Mouse (Mus musculus): ENCODE data around the gene Pom121. TPM values are rescaled to one million over a fixed set of nuclear protein-coding genes. Genes with fewer than 3 reads are reported as not detected.

The Pom121 gene
- 3.0 and 3.6 TPM in 2 replicates for polyA plus RNA-seq (2012; rRNA removed)

GRCm38 (mm10) chr5:135394004-135394823 lies at the start of gene Pom121:
TSS of gene Pom121 (minus strand) at chr5:135394546.

GRCm38 (mm10) chr5:135369787-135370654 lies 24.3 kb downstream of the Pom121 start, which contains the start of gene Nsun5:
TSS of gene Nsun5 (plus strand) at chr5:135369953.

DNA sequence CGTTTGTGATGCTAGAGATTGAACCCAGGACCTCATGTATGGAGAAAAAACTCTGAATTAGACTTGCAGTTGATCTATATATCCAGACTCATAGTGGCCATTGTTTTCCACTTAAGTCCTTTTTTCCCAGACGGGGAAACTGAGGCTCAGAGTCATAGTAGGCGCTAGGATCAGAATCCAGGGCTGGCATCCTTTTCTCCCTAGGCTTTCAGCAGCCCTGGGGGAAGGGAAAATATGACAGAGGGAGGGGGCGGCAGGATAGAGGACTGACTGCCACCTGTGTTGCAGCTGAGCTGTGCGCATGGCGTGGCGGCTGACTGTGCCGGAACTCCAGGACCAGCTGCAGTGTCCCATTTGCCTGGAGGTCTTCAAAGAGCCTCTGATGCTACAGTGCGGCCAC lies 41.4 kb downstream of the Pom121 start, which contains the start of gene Trim50:
Trim50 (plus strand) TSS at position 301 of the 400 bp plus-strand sequence.

GRCm38 (mm10) chr5:135349862-135350261 lies 44.5 kb downstream of the Pom121 start, which contains the start of gene Fkbp6:
TSS of gene Fkbp6 (minus strand) at chr5:135350044.

Other genes starting within 250 kb of the Pom121 start
- 5.9 and 6.0 TPM in 2 replicates for gene Tbl2, start 244.9 kb downstream of the Pom121 start, polyA plus RNA-seq (2012; rRNA removed)
- gene Bcl7b, start 226.3 kb downstream of the Pom121 start, polyA plus RNA-seq (2012; rRNA removed) = 9.2 and 10.1 TPM in 2 replicates
- 13.8 and 16.7 TPM in 2 replicates for gene Baz1b, start 207.3 kb downstream of the Pom121 start, polyA plus RNA-seq (2012; rRNA removed)
- 0.13 and 0.14 TPM in 2 replicates for gene Fzd9, start 143.3 kb downstream of the Pom121 start, polyA plus RNA-seq (2012; rRNA removed)
- gene Fkbp6, start 44.5 kb downstream of the Pom121 start, polyA plus RNA-seq (2012; rRNA removed) = 0.07 TPM in 1 of 2 replicates, not detected in the other
- not detected in 2 replicates for gene Trim50, start 41.3 kb downstream of the Pom121 start, polyA plus RNA-seq (2012; rRNA removed)
- gene Nsun5, start 24.6 kb downstream of the Pom121 start, polyA plus RNA-seq (2012; rRNA removed) = 9.6 and 9.8 TPM in 2 replicates
- 2.8 and 3.3 TPM in 2 replicates for gene Hip1, start 150.6 kb upstream of the Pom121 start, polyA plus RNA-seq (2012; rRNA removed)
- not detected in 2 replicates for gene Ccl26, start 169.0 kb upstream of the Pom121 start, polyA plus RNA-seq (2012; rRNA removed)
- 10.4 and 22.5 TPM in 2 replicates for gene Ccl24, start 178.5 kb upstream of the Pom121 start, polyA plus RNA-seq (2012; rRNA removed)
- gene Rhbdd2, start 238.1 kb upstream of the Pom121 start, polyA plus RNA-seq (2012; rRNA removed) = 5.5 and 7.7 TPM in 2 replicates

Measured in liver, embryonic 18 days (tissue).